Mouse (Mus musculus): Measurements from ENCODE around the gene Magohb. TPM values are rescaled to one million over a fixed set of nuclear protein-coding genes. Genes with fewer than 3 reads are reported as not detected.

Gene Magohb
- total RNA-seq, 2 experiments from 2014 or later: 8.1 to 9.0 TPM

- no peak for DNase-seq
These were observed 31.0 kb downstream of the Magohb start for GRCm38 (mm10) chr6:131262009-131262408.

DNA sequence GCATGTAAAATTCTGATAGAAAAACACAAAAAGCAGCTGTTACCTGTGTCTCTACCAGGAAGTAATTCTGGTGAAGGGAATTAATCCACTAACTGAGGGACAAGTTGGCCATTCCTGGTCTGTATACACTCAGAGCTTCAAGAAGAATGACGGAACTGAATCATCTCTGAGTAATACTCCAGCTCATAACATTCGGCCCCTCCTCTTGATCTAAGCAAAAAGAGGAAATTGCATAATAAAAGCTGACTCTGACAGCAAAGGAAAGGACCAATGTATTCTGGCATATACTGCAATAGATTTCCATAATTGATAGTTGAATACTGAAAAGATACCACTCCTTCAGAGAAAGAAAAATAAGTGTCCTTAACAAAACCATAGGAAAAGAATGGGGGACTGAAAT is 45.8 kb downstream of the Magohb start, which contains the start of gene Klra2:
TSS of gene Klra2 (minus strand) at position 157 of the 400 bp plus-strand sequence.
- no peak for DNase-seq

DNA sequence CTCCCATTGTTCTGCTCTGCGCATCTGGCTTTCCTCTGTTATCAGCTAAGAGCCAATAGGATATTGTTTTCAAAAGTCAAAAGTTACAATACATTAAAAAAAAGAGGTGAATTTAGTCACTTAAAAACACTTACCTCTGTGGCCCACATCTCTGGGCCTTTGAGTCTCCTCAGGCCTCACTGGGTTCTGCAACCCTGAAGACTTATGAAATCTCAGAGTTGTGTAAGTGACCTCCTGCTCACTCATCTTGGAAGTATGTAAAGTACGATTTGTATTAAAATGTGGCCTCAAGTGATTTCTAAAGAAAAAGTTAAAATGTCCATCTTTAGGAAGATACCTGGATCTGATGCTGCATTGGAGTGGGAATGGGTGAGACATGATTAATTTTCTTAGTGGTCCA is 48.0 kb downstream of the Magohb start:
- no peak for DNase-seq

Other genes with a start within 250 kb of the Magohb start
- gene Klra2, start 45.9 kb downstream of the Magohb start, total RNA-seq (2021): under 1 TPM in 1 of 2 experiments, not detected in 1; 0.14 TPM
- gene Styk1, start 60.4 kb upstream of the Magohb start, total RNA-seq (2021): under 1 TPM; 0.88 to 0.94 TPM
- gene Ybx3, start 95.2 kb upstream of the Magohb start, total RNA-seq (2021): 100 to 1,000 TPM; 642 to 665 TPM
- not detected for gene 5430401F13Rik, start 193.2 kb upstream of the Magohb start, total RNA-seq (2021)
- gene Gm6619, start 193.2 kb upstream of the Magohb start, total RNA-seq (2021): not detected

Data from gastrocnemius, postnatal 10 days (tissue).